Mouse (Mus musculus) midbrain, embryonic 13.5 days (tissue): ENCODE results near the gene Prkch. TPM values are rescaled to one million over a fixed set of nuclear protein-coding genes. Genes with fewer than 3 reads are reported as not detected.
A peak's percentile ranks its signal among the peaks of the same experiment; 100 is the strongest.

Experiments used
- ATAC-seq: fragments of 200-750 bp; cut with Nextera tagmentation; 2 replicates; pipeline ENCODE4 v1.8.0; 2017; ENCODE audit warnings: mild to moderate bottlenecking, moderate TSS enrichment, moderate library complexity
- H3K27ac ChIP-seq: fragments of 300-500 bp; sonication (generic); 2 replicates; pipeline ENCODE4 v1.5.1; 2015; ENCODE audit warnings: inconsistent platforms, mild to moderate bottlenecking, moderate library complexity
- H3K27me3 ChIP-seq: fragments of 300-500 bp; sonication (generic); 2 replicates; pipeline ENCODE4 v1.6.1; 2015; ENCODE audit warnings: mild to moderate bottlenecking, inconsistent platforms
- H3K36me3 ChIP-seq: fragments of 300-500 bp; sonication (generic); 2 replicates; pipeline ENCODE4 v1.6.1; 2015; ENCODE audit warnings: mild to moderate bottlenecking, inconsistent platforms
- H3K4me1 ChIP-seq: fragments of 300-500 bp; sonication (generic); replicated peaks from 2 replicates; pipeline ENCODE4 v1.6.1; 2015; ENCODE audit warnings: inconsistent platforms
- H3K4me2 ChIP-seq: fragments of 300-500 bp; sonication (generic); replicated peaks from 2 replicates; pipeline ENCODE4 v1.6.1; 2015; ENCODE audit warnings: moderate library complexity, mild to moderate bottlenecking, inconsistent platforms
- H3K4me3 ChIP-seq: fragments of 300-500 bp; sonication (generic); replicated peaks from 2 replicates; pipeline ENCODE4 v1.5.1; 2015; ENCODE audit warnings: mild to moderate bottlenecking, inconsistent platforms
- H3K9ac ChIP-seq: fragments of 300-500 bp; sonication (generic); replicated peaks from 2 replicates; pipeline ENCODE4 v1.6.1; 2015; ENCODE audit warnings: mild to moderate bottlenecking, inconsistent platforms
- H3K9me3 ChIP-seq: fragments of 300-500 bp; sonication (generic); 2 replicates; pipeline ENCODE4 v1.6.1; 2016; ENCODE audit warnings: mild to moderate bottlenecking, inconsistent platforms
- WGBS: fragments of 180-500 bp; shearing (Covaris S2); methylation state at CpG from one replicate; pipeline ENCODE4 v1.1.7; 2015; 5-methylcytosine and 5-hydroxymethylcytosine counted together
- polyA plus RNA-seq: library from polyadenylated mRNA; unstranded; fragments of >200 nt; fragmentation: Nextera tagmentation; extraction: Ambion mirVana; gene quantifications from 2 replicates; pipeline ENCODE4 v1.2.1, GENCODE M21; 2015

The Prkch gene
- polyA plus RNA-seq, 1 experiment from 2014 or later: 5.5 TPM

DNA sequence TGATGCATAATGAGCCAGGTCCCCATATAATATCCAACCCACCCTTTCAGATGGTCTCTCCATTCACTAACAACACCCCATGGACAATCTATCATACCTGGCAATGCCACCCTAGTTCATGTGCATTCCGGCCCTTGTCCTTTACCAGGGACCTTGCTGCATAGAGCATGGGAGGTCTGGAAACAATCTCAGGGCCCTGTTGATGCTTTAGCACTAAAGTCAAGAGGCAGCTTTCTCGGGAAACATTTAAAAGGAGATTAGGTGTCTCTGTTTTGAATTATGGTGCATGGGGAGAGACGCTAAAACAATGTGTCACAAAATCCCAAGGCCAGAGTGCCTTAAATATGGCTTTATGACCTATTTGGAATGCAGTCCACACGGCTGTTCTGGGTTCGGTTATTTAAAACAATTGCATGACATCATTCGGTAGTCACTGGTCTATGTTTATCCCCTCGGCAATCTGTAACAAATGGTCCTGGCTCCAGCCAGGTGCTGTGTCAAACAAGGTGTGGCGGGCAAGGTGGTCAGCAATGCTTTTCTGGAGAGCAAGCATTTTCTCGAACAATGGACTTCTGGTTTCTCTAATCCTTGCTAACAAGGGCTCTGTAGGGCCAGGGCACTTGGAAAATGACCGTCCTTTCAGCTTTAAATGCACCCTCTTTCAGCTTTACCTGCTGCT lies 217.9 kb downstream of the Prkch start:
- Histone ChIP-seq H3K36me3 (no peaks in the 10 kb centered on the region), H3K4me3 (no peak overlapping the region), H3K27me3 (no peaks in the 10 kb centered on the region), H3K9ac (no peak overlapping the region), H3K4me1 (no peaks in the 10 kb centered on the region), H3K4me2 (no peak overlapping the region), H3K27ac (no peak overlapping the region), H3K9me3 (no peaks in the 10 kb centered on the region)
- 83% methylated on average over 10 of the region's 10 CpGs for WGBS
- ATAC-seq: no peak

- Histone ChIP-seq H3K27ac (no peak overlapping the region), H3K9ac (no peak overlapping the region), H3K4me2 (no peak overlapping the region), H3K27me3 (no peaks in the 10 kb centered on the region), H3K4me1 (no peaks in the 10 kb centered on the region), H3K4me3 (no peak overlapping the region), H3K36me3 (no peaks in the 10 kb centered on the region), H3K9me3 (no peaks in the 10 kb centered on the region)
- 95% methylated on average over 4 of the region's 4 CpGs for WGBS
- no peak for ATAC-seq
Observed at GRCm38 (mm10) chr12:73803946-73804345, 219.3 kb downstream of the Prkch start.

DNA sequence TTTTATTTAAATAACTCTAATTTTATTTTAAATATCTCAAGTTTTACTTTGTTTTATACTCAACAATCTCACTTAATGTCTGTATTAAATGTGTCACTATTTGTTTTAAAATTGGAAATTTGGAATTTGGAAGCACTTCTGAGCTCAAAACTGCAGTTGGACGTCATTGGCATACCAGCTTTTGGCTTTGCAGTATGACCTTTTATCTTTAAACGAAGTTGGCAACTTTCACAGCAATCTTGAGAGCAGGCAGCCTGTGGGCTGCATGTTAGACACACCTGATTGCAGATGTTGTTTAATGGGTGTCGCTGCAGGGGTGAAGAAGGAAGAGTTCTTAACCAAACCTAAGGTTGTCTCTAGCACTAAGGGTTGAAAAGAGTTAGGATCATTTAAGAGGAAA lies 220.9 kb downstream of the Prkch start:
- Histone ChIP-seq H3K4me2 (no peak overlapping the region), H3K4me3 (no peak overlapping the region), H3K27me3 (no peaks in the 10 kb centered on the region), H3K9ac (no peak overlapping the region), H3K27ac (no peak overlapping the region), H3K9me3 (no peaks in the 10 kb centered on the region), H3K36me3 (no peaks in the 10 kb centered on the region), H3K4me1 (peaks cover 4% of the 10 kb centered on the region; the same call in 1 of the 2 replicates)
- no peak for ATAC-seq
- WGBS: 61% methylated on average over 3 of the region's 3 CpGs

DNA sequence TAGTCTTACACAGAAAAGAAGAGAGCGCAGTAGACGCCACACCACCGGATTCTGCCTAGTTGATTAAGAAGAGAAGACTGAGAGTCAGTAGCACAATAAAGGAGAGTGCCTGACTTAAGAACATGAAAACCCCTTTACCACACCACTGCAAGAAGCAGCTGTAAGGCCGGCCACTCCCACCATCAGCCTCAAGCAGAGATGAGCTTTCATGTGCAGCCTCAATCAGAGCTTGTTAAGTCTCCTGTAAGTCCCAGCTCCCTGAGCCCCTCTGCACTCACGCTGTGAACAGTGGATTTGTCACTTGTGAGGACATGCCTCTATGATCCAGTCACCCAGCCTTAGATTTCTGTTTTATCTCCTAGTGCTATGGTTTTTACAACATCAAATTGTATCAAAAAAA lies 221.4 kb downstream of the Prkch start:
- Histone ChIP-seq H3K9ac (no peak overlapping the region), H3K4me1 (peaks cover 9% of the 10 kb centered on the region), H3K9me3 (no peaks in the 10 kb centered on the region), H3K4me2 (no peak overlapping the region), H3K27ac (no peak overlapping the region), H3K36me3 (no peaks in the 10 kb centered on the region), H3K27me3 (no peaks in the 10 kb centered on the region), H3K4me3 (no peak overlapping the region)
- no peak for ATAC-seq
- WGBS: 30% methylated on average over 5 of the region's 5 CpGs

GRCm38 (mm10) chr12:73807228-73807627 lies 222.6 kb downstream of the Prkch start:
- H3K9ac ChIP-seq: no peak overlapping the region
- H3K4me3 ChIP-seq: no peak overlapping the region
- H3K27me3 ChIP-seq: no peaks in the 10 kb centered on the region
- ATAC-seq: no peak
- H3K36me3 ChIP-seq: no peaks in the 10 kb centered on the region
- WGBS: 80% methylated on average over 2 of the region's 2 CpGs
- H3K4me1 ChIP-seq: peaks cover 11% of the 10 kb centered on the region
- H3K9me3 ChIP-seq: no peaks in the 10 kb centered on the region
- H3K27ac ChIP-seq: no peak overlapping the region
- H3K4me2 ChIP-seq: no peak overlapping the region

DNA sequence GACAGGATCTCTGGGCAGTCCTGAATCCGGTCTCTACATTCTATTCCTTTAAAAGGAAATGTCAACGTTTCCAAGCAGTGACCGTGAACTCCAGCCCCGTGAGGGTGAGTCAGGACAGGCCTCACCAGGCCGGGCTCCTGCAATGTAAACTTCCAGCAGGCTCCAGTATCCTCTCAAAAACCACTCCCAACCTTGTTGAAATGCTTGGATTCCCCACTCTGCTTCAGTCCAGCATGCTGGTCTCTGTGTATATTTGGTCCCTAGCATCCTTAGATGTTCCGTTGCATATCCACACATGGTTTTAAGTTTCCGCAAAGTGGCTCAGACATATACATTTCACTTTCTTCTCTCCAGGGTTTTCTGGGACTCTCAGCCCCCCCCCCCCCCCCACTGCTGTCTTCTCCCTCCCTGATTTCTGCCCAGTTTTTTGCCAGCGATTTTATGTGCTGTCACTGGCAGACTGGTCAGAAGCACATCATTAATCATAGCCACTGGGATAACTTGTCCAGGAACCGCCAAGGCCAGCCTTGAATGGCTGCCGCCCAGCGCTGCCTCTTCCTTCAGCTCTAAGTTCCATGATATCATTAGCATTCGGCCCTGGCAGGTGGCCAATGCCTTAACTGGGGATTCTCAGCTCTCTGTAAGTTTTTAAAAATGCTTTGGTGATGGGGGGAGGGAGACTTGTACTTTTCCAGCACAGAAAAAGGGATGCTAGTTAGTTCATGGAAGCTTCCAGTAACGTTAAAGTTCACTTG lies 225.6 kb downstream of the Prkch start:
- 62% methylated on average over 13 of the region's 13 CpGs for WGBS
- no peak overlapping the region for H3K4me3 ChIP-seq
- no peaks in the 10 kb centered on the region for H3K36me3 ChIP-seq
- no peaks in the 10 kb centered on the region for H3K27me3 ChIP-seq
- H3K4me2 ChIP-seq: no peak overlapping the region
- ATAC-seq: peak; percentile 63
- no peak overlapping the region for H3K9ac ChIP-seq
- no peaks in the 10 kb centered on the region for H3K9me3 ChIP-seq
- H3K27ac ChIP-seq: no peak overlapping the region
- peaks cover 15% of the 10 kb centered on the region for H3K4me1 ChIP-seq

DNA sequence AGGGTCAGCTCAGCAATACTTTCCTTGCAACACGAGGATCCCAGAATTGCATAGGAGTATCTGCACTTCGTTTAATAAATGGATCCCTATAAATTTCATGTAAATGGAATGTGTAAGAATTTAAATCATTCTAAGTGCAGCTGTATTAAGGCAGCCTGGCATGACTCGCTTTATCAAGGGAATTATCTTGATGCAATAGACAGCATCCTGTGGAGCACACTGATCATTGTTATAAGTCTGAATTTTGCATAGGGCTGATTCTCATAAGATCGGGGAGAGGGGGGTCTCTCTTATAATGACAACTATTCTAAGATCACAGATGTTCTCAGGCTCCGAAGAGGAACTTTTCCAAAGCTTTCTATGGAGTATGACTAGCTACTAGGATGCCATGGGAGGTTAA lies 226.3 kb downstream of the Prkch start:
- H3K4me1 ChIP-seq: peaks cover 15% of the 10 kb centered on the region
- no peaks in the 10 kb centered on the region for H3K27me3 ChIP-seq
- ATAC-seq: no peak
- H3K9ac ChIP-seq: no peak overlapping the region
- H3K36me3 ChIP-seq: no peaks in the 10 kb centered on the region
- no peaks in the 10 kb centered on the region for H3K9me3 ChIP-seq
- H3K4me2 ChIP-seq: no peak overlapping the region
- 67% methylated on average over 5 of the region's 5 CpGs for WGBS
- H3K27ac ChIP-seq: no peak overlapping the region
- no peak overlapping the region for H3K4me3 ChIP-seq

GRCm38 (mm10) chr12:73812198-73812597 lies 227.6 kb downstream of the Prkch start:
- Histone ChIP-seq H3K4me2 (no peak overlapping the region), H3K9ac (no peak overlapping the region), H3K36me3 (no peaks in the 10 kb centered on the region), H3K4me1 (peaks cover 15% of the 10 kb centered on the region), H3K27ac (no peak overlapping the region), H3K27me3 (no peaks in the 10 kb centered on the region), H3K9me3 (no peaks in the 10 kb centered on the region), H3K4me3 (no peak overlapping the region)
- no peak for ATAC-seq
- 89% methylated on average over 6 of the region's 6 CpGs for WGBS

GRCm38 (mm10) chr12:73813016-73813900 lies 228.7 kb downstream of the Prkch start:
- H3K9ac ChIP-seq: no peak overlapping the region
- 72% methylated on average over 11 of the region's 11 CpGs for WGBS
- no peaks in the 10 kb centered on the region for H3K27me3 ChIP-seq
- no peak overlapping the region for H3K4me3 ChIP-seq
- H3K27ac ChIP-seq: no peak overlapping the region
- no peak overlapping the region for H3K4me2 ChIP-seq
- peaks cover 15% of the 10 kb centered on the region for H3K4me1 ChIP-seq
- no peak for ATAC-seq
- no peaks in the 10 kb centered on the region for H3K36me3 ChIP-seq
- H3K9me3 ChIP-seq: no peaks in the 10 kb centered on the region

- H3K27me3 ChIP-seq: no peaks in the 10 kb centered on the region
- no peaks in the 10 kb centered on the region for H3K36me3 ChIP-seq
- H3K9ac ChIP-seq: no peak overlapping the region
- H3K4me3 ChIP-seq: no peak overlapping the region
- 95% methylated on average over 5 of the region's 5 CpGs for WGBS
- H3K4me2 ChIP-seq: no peak overlapping the region
- H3K9me3 ChIP-seq: no peaks in the 10 kb centered on the region
- no peak for ATAC-seq
- peaks cover 15% of the 10 kb centered on the region for H3K4me1 ChIP-seq
- H3K27ac ChIP-seq: no peak overlapping the region
Observed at GRCm38 (mm10) chr12:73814056-73814735, 229.6 kb downstream of the Prkch start.

DNA sequence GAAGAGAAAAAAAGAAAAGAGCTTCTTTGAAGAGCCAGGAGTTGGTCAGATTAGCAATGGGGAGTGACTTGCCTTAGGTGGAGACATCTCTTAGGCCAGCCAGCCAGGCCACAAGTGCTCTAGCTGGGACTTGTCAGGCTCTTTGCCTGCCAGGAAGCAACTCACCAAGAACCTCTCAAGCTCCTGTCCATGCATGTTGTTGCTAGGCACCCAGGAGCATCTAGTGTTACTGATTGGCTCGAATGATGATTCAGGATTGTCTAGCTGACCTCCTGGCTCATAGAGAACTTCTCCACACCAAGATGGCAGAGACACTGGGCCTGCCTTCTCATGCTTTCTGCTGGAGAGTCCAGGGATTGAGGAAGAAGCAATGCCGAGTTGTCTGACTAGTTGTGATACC lies 230.3 kb downstream of the Prkch start:
- Histone ChIP-seq H3K4me1 (peaks cover 15% of the 10 kb centered on the region), H3K27me3 (no peaks in the 10 kb centered on the region), H3K9ac (no peak overlapping the region), H3K4me2 (no peak overlapping the region), H3K4me3 (no peak overlapping the region), H3K27ac (no peak overlapping the region), H3K36me3 (no peaks in the 10 kb centered on the region), H3K9me3 (no peaks in the 10 kb centered on the region)
- no peak for ATAC-seq
- 84% methylated on average over 2 of the region's 2 CpGs for WGBS
